Mouse (Mus musculus) G1E (cell line): Measurements from ENCODE around the gene Alg12.

ENCODE experiments used
- CTCF ChIP-seq: IDR thresholded peaks from 2 replicates; pipeline ENCODE4 v1.5.1; 2012; ENCODE audit warnings: low read depth, low read length, inconsistent platforms, mixed read lengths
- GATA1 ChIP-seq: IDR thresholded peaks from 2 replicates; pipeline ENCODE4 v1.6.1; 2012; ENCODE audit warnings: borderline replicate concordance, low read length, inconsistent platforms, mixed read lengths

- TF ChIP-seq GATA1, result no peak
- no peak for TF ChIP-seq CTCF
Measured at GRCm38 (mm10) chr15:88851507-88852149, 32.5 kb upstream of the Alg12 start.
